Mouse (Mus musculus) stomach, embryonic 14.5 days (tissue): ENCODE measurements around the gene Wnt2. TPM values are rescaled to one million over a fixed set of nuclear protein-coding genes. Genes with fewer than 3 reads are reported as not detected.

ENCODE experiments used
- ATAC-seq: fragments of 200-750 bp; cut with Nextera tagmentation; 2 replicates; pipeline ENCODE4 v1.8.0; 2017; ENCODE audit warnings: low read depth, moderate TSS enrichment; ENCODE audit not compliant: insufficient number of reproducible peaks, insufficient read depth, low FRiP score
- H3K27ac ChIP-seq: fragments of 300-500 bp; sonication (generic); 2 replicates; pipeline ENCODE4 v1.5.1; 2014; ENCODE audit warnings: mild to moderate bottlenecking, low read length, moderate library complexity, mixed read lengths
- H3K27me3 ChIP-seq: fragments of 300-500 bp; sonication (generic); 2 replicates; pipeline ENCODE4 v1.6.1; 2014; ENCODE audit warnings: low read length, control low read depth, mixed read lengths; ENCODE audit not compliant: control insufficient read depth, insufficient read depth
- H3K36me3 ChIP-seq: fragments of 300-500 bp; sonication (generic); 2 replicates; pipeline ENCODE4 v1.6.1; 2014; ENCODE audit warnings: mild to moderate bottlenecking, control low read depth, low read length, moderate library complexity, mixed read lengths; ENCODE audit not compliant: control insufficient read depth, insufficient read depth
- H3K4me1 ChIP-seq: fragments of 300-500 bp; sonication (generic); 2 replicates; pipeline ENCODE4 v1.6.1; 2014; ENCODE audit warnings: low read length, control low read depth, mixed read lengths; ENCODE audit not compliant: control insufficient read depth, insufficient read depth
- H3K4me2 ChIP-seq: fragments of 300-500 bp; sonication (generic); replicated peaks from 2 replicates; pipeline ENCODE4 v1.6.1; 2014; ENCODE audit warnings: low read depth, low read length, control low read depth
- H3K4me3 ChIP-seq: fragments of 300-500 bp; sonication (generic); 2 replicates; pipeline ENCODE4 v1.5.1; 2014; ENCODE audit warnings: low read depth, low read length, control low read depth
- H3K9ac ChIP-seq: fragments of 300-500 bp; sonication (generic); replicated peaks from 2 replicates; pipeline ENCODE4 v1.6.1; 2014; ENCODE audit warnings: low read depth, mild to moderate bottlenecking, control low read depth, low read length, moderate library complexity, mixed read lengths
- H3K9me3 ChIP-seq: fragments of 300-500 bp; sonication (generic); 2 replicates; pipeline ENCODE4 v1.6.1; 2016; ENCODE audit warnings: low read depth, low read length, control low read depth; ENCODE audit not compliant: control insufficient read depth
- WGBS: fragments of 180-500 bp; shearing (Covaris S2); extraction: QIAGEN DNeasy Blood & Tissue Kit; methylation state at CpG from one replicate; pipeline ENCODE4 v1.1.7; 2014; 5-methylcytosine and 5-hydroxymethylcytosine counted together
- polyA plus RNA-seq: library from polyadenylated mRNA; unstranded; fragments of >200 nt; fragmentation: Nextera tagmentation; extraction: Ambion mirVana; gene quantifications from 2 replicates; pipeline ENCODE4 v1.2.1, GENCODE M21; 2014

Wnt2 gene
- polyA plus RNA-seq, 1 experiment from 2014 or later: 3.8 TPM

DNA sequence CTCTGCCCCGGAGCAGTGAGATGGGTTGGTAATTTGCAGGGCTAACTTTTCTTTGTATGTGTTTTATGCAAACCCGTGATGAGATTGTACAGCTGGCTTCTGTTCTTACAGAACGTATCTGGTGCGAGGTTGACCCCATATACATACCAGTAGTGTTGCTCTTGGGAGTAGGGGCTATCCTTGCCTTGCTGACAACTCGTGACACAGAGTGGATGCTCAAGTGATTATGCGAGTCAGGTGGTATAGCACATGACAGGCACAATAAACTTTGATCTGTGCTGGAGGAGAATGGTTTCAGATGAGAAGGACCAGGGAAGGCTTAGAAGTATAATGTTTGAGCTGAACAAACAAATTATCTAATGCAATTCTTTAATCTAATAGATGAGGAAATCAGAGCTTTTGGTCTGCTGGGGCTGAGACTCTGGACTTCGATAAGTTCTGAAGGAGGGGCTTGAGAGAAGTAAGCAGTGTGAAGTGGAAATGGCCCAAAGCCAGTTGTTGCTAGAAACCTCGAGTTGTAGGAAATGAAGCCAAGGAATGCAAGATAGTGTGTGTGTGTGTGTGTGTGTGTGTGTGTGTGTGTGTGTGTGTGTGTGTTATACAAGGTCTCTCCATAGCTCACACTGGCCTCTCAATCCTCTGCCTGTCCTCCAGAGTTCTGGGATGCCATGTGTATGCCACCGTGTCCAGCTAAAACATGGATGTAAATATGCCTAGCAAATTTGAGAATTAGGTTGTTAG is 86.3 kb downstream of the Wnt2 start:
- Histone ChIP-seq H3K27me3 (no peaks in the 10 kb centered on the region), H3K4me1 (peaks cover 10% of the 10 kb centered on the region), H3K27ac (no peak overlapping the region), H3K4me2 (no peak overlapping the region), H3K36me3 (no peaks in the 10 kb centered on the region), H3K9ac (no peak overlapping the region), H3K4me3 (no peak overlapping the region), H3K9me3 (no peaks in the 10 kb centered on the region)
- WGBS: 59% methylated on average over 9 of the region's 9 CpGs
- ATAC-seq: no peak

- Histone ChIP-seq H3K36me3 (no peaks in the 10 kb centered on the region), H3K9me3 (no peaks in the 10 kb centered on the region), H3K27ac (no peak overlapping the region), H3K4me2 (no peak overlapping the region), H3K4me1 (peaks cover 10% of the 10 kb centered on the region), H3K4me3 (no peak overlapping the region), H3K9ac (no peak overlapping the region), H3K27me3 (no peaks in the 10 kb centered on the region)
- ATAC-seq: no peak
- 30% methylated on average over 7 of the region's 7 CpGs for WGBS
These were observed 88.0 kb downstream of the Wnt2 start for GRCm38 (mm10) chr6:17942344-17942743.

DNA sequence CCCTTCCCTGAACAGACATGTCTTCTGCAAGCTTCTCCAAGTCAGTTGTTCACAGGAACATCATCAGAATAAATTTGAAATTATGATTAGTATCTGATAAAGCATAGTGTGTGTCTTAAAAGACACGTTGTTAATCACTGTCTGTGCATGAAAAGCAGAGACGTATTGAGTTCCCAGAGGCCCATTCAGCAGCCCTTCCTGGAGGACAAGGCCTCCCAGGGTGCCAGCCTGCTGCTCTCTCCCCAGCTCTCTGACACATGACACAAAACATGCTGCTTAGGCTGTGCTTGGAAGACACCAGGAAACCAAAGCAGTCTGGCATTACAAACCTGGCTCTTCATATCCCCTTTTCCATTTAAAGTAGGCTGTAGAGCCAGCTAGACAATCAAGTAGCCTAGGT is 88.5 kb downstream of the Wnt2 start:
- H3K27me3 ChIP-seq: no peaks in the 10 kb centered on the region
- no peak overlapping the region for H3K9ac ChIP-seq
- no peak overlapping the region for H3K4me2 ChIP-seq
- H3K36me3 ChIP-seq: no peaks in the 10 kb centered on the region
- peaks cover 10% of the 10 kb centered on the region for H3K4me1 ChIP-seq
- no peak overlapping the region for H3K27ac ChIP-seq
- WGBS: 31% methylated on average over 2 of the region's 2 CpGs
- ATAC-seq: no peak
- no peak overlapping the region for H3K4me3 ChIP-seq
- no peaks in the 10 kb centered on the region for H3K9me3 ChIP-seq

Other genes with a start within 250 kb of the Wnt2 start
- 0.14 and 0.48 TPM in 2 replicates for gene Asz1, start 78.5 kb upstream of the Wnt2 start, polyA plus RNA-seq
- gene Cftr, start 140.1 kb upstream of the Wnt2 start, polyA plus RNA-seq: 4.7 and 4.8 TPM in 2 replicates